Mouse (Mus musculus): ENCODE measurements around the gene Tmem151b. TPM values are rescaled to one million over a fixed set of nuclear protein-coding genes. Genes with fewer than 3 reads are reported as not detected.

Tmem151b gene
- polyA plus RNA-seq, 1 experiment from 2014 or later = 1.9 TPM

DNA sequence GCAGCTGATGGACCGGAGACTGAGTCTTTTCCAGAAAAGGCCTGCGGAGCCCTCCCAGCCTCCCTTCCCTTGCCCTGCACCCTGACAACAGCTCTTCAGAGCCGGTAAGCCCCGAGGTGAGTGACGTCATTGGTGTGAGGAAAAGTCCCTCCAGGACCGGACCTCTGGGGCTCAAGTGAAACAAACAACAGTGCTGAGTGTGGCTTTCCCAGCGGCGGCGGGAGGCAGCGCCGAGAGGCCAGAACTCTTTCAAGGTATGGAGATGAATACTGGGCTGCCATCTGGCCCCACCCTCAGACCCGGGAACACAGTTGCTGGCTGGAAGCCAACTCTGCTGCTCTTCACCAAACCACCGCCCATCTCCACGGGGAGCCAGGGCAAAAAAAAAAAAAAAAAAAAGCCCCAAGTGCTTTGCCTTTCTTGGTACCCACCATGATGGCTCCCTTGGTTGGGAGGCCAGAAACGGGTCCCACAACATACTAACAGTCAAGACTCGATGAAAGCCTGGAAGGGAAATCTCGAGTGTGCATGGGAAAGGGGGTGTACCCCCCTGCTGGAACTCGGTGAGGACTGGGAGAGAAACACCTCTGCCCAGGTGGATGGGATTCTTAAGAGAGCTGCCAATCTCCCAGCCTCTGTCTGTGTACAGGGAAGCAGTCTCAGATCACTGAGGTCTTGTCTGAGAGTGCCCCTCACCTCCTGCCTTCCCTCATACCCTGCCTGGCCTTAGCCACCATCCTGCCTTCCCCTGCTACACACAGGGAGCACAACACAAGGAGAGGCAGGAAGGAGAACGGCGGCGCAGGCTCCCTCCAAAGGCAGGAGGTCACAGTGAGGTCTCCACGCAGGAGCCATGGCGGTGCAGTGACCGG lies 5.2 kb downstream of the Tmem151b start:
- peak overlapping the region; percentile 31 for H3K4me3 ChIP-seq (ENCODE audit: low read length)
- 10% methylated on average over 24 of the region's 24 CpGs for WGBS
- no peak overlapping the region for H3K9ac ChIP-seq (ENCODE audit: low read length)
- peaks cover 10% of the 10 kb centered on the region for H3K4me1 ChIP-seq (ENCODE audit: control insufficient read depth, insufficient read depth, low read length)
- H3K27ac ChIP-seq (ENCODE audit: low read length) = no peak overlapping the region
- no peak for ATAC-seq (replicated peaks; ENCODE audit: extremely low read depth, insufficient read depth, low FRiP score)
- H3K9me3 ChIP-seq (replicated peaks; ENCODE audit: control insufficient read depth, low read length) = no peaks in the 10 kb centered on the region
- peaks cover 91% of the 10 kb centered on the region for H3K27me3 ChIP-seq (ENCODE audit: control insufficient read depth, insufficient read depth, low read length)
- no peaks in the 10 kb centered on the region for H3K36me3 ChIP-seq (ENCODE audit: control insufficient read depth, insufficient read depth)
- peak overlapping the region; percentile 59 for H3K4me2 ChIP-seq (ENCODE audit: low read depth, low read length)

DNA sequence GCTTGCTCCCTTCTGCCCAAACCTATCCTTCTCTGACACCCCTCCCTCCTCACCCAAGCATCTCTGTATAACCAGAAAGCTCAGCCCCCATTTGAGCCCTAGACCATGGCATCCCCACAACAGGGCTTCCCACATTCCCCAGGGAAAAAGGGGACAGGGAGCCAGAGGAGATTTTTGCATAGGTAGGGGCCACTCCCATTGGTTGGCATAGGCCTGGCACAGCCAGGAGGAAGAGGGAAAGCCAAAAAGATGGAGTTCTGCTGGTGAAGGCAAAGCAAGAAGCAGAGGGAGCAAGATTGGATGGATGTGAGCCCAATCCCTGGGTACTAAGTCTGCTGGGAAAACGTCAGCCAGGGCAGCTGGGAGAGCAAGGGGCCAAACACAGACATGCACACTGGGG lies 6.4 kb downstream of the Tmem151b start:
- H3K27me3 ChIP-seq (ENCODE audit: control insufficient read depth, insufficient read depth, low read length) = peaks cover 91% of the 10 kb centered on the region
- ATAC-seq (replicated peaks; ENCODE audit: extremely low read depth, insufficient read depth, low FRiP score) = no peak
- H3K27ac ChIP-seq (ENCODE audit: low read length) = no peak overlapping the region
- H3K4me3 ChIP-seq (ENCODE audit: low read length) = no peak overlapping the region
- peaks cover 9% of the 10 kb centered on the region for H3K4me1 ChIP-seq (ENCODE audit: control insufficient read depth, insufficient read depth, low read length)
- no peak overlapping the region for H3K9ac ChIP-seq (ENCODE audit: low read length)
- H3K4me2 ChIP-seq (ENCODE audit: low read depth, low read length) = no peak overlapping the region
- 29% methylated on average over 1 of the region's 1 CpGs for WGBS
- no peaks in the 10 kb centered on the region for H3K36me3 ChIP-seq (ENCODE audit: control insufficient read depth, insufficient read depth)
- no peaks in the 10 kb centered on the region for H3K9me3 ChIP-seq (replicated peaks; ENCODE audit: control insufficient read depth, low read length)

DNA sequence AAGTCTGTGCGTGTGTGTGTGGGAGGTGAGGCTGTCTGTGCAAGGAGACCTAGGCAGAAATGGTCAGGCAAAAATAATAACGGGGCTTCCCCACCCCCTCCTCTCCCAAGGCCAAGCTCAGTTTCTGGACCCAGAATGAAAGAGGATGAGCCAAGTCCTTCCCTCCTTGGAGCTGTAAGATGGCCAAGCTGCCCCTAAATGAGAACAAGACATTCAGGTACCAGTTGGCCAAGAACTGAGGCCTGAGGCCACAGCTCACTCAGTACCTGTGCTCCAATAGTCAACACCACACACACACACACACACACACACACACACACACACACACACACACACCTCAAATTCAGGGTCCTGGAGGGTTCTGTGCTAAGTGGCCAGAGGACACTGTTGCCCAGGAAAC lies 6.8 kb downstream of the Tmem151b start:
- Histone ChIP-seq H3K27ac (ENCODE audit: low read length) (no peak overlapping the region), H3K27me3 (ENCODE audit: control insufficient read depth, insufficient read depth, low read length) (peaks cover 90% of the 10 kb centered on the region), H3K36me3 (ENCODE audit: control insufficient read depth, insufficient read depth) (no peaks in the 10 kb centered on the region), H3K9me3 (replicated peaks; ENCODE audit: control insufficient read depth, low read length) (no peaks in the 10 kb centered on the region), H3K9ac (ENCODE audit: low read length) (no peak overlapping the region), H3K4me3 (ENCODE audit: low read length) (no peak overlapping the region), H3K4me1 (ENCODE audit: control insufficient read depth, insufficient read depth, low read length) (peaks cover 9% of the 10 kb centered on the region), H3K4me2 (ENCODE audit: low read depth, low read length) (no peak overlapping the region)
- WGBS = 67% methylated on average over 2 of the region's 2 CpGs
- ATAC-seq (replicated peaks; ENCODE audit: extremely low read depth, insufficient read depth, low FRiP score) = no peak

DNA sequence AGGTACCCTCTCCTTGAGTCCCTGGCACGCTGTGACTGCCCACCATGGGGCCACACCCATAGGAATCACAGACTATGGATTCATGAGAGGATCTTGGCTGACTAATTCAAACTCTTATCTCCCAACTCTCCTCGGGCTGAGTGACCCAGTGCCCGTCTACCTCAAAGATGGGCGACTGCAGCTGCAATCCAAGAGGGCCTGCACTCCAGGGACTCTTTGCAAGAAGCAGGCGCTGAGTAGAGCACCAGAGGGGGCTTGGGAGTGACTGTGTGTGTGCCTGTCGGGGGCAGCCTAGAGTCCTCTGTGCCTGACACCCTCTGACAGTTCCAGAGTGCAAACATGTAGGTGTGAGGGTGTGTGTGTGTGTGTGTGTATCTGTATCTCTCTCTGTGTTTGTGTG lies 7.3 kb downstream of the Tmem151b start:
- no peak for ATAC-seq (replicated peaks; ENCODE audit: extremely low read depth, insufficient read depth, low FRiP score)

GRCm38 (mm10) chr17:45539664-45540063 lies 9.8 kb downstream of the Tmem151b start:
- Histone ChIP-seq H3K4me1 (ENCODE audit: control insufficient read depth, insufficient read depth, low read length) (peaks cover under 1% of the 10 kb centered on the region; the same call in 1 of the 2 replicates), H3K9me3 (replicated peaks; ENCODE audit: control insufficient read depth, low read length) (no peaks in the 10 kb centered on the region), H3K9ac (ENCODE audit: low read length) (no peak overlapping the region), H3K4me3 (ENCODE audit: low read length) (no peak overlapping the region), H3K27me3 (ENCODE audit: control insufficient read depth, insufficient read depth, low read length) (peaks cover 85% of the 10 kb centered on the region), H3K4me2 (ENCODE audit: low read depth, low read length) (no peak overlapping the region), H3K27ac (ENCODE audit: low read length) (no peak overlapping the region), H3K36me3 (ENCODE audit: control insufficient read depth, insufficient read depth) (no peaks in the 10 kb centered on the region)
- WGBS = 60% methylated on average over 21 of the region's 21 CpGs
- ATAC-seq (replicated peaks; ENCODE audit: extremely low read depth, insufficient read depth, low FRiP score) = no peak

More for the DNA sequence above, 7.3 kb downstream of the Tmem151b start:
- Histone ChIP-seq H3K27me3 (ENCODE audit: control insufficient read depth, insufficient read depth, low read length) (peaks cover 87% of the 10 kb centered on the region), H3K9ac (ENCODE audit: low read length) (no peak overlapping the region), H3K4me1 (ENCODE audit: control insufficient read depth, insufficient read depth, low read length) (peaks cover 9% of the 10 kb centered on the region), H3K36me3 (ENCODE audit: control insufficient read depth, insufficient read depth) (no peaks in the 10 kb centered on the region), H3K27ac (ENCODE audit: low read length) (no peak overlapping the region), H3K4me3 (ENCODE audit: low read length) (no peak overlapping the region), H3K4me2 (ENCODE audit: low read depth, low read length) (no peak overlapping the region), H3K9me3 (replicated peaks; ENCODE audit: control insufficient read depth, low read length) (no peaks in the 10 kb centered on the region)
- 26% methylated on average over 6 of the region's 6 CpGs for WGBS

DNA sequence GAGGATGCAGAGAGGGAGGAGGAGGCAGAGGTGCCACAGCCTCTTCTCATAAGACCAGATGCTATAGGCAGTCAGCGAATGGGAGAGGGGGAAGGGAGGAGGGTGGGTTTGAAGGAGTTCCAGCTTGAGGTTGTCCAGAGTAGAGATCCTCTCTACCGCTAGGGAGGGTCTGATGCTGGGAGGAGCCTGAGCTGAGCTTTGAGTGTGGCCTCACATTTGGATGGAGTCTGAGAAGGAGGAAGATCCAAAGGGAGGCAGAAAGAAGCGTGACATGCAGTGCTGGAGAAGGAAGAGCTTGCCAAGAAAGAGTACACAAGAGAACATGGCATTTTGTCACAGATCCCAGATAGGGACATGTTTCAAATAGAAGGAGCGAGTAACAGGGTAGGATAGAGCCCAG lies 11.1 kb downstream of the Tmem151b start:
- Histone ChIP-seq H3K4me2 (ENCODE audit: low read depth, low read length) (no peak overlapping the region), H3K9ac (ENCODE audit: low read length) (no peak overlapping the region), H3K27me3 (ENCODE audit: control insufficient read depth, insufficient read depth, low read length) (peaks cover 79% of the 10 kb centered on the region), H3K36me3 (ENCODE audit: control insufficient read depth, insufficient read depth) (no peaks in the 10 kb centered on the region), H3K4me3 (ENCODE audit: low read length) (no peak overlapping the region), H3K27ac (ENCODE audit: low read length) (no peak overlapping the region), H3K4me1 (ENCODE audit: control insufficient read depth, insufficient read depth, low read length) (no peaks in the 10 kb centered on the region), H3K9me3 (replicated peaks; ENCODE audit: control insufficient read depth, low read length) (no peaks in the 10 kb centered on the region)
- ATAC-seq (replicated peaks; ENCODE audit: extremely low read depth, insufficient read depth, low FRiP score) = no peak
- 48% methylated on average over 4 of the region's 4 CpGs for WGBS

DNA sequence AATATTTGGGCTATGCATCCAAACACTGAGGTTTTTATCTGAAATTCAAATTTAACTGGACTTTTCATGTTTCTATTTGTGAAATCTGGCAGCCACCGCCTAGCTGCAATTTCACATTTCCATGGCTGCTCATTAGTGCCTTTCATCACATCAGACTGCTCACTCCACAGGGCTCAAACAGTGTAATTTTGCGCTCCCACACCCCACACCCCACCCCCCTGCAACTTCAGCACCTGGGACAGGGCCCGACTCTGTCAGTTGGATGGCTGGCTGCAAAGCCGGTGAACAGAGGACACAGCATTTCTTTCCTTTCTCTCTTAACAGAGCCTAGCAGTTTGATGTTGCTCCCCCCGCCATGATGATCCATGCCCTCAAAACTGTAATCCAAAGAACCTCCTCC lies 13.2 kb downstream of the Tmem151b start:
- WGBS = 11% methylated on average over 5 of the region's 5 CpGs
- Histone ChIP-seq H3K4me2 (ENCODE audit: low read depth, low read length) (no peak overlapping the region), H3K9ac (ENCODE audit: low read length) (no peak overlapping the region), H3K9me3 (replicated peaks; ENCODE audit: control insufficient read depth, low read length) (no peaks in the 10 kb centered on the region), H3K4me3 (ENCODE audit: low read length) (no peak overlapping the region), H3K27ac (ENCODE audit: low read length) (no peak overlapping the region), H3K36me3 (ENCODE audit: control insufficient read depth, insufficient read depth) (no peaks in the 10 kb centered on the region), H3K27me3 (ENCODE audit: control insufficient read depth, insufficient read depth, low read length) (peaks cover 75% of the 10 kb centered on the region), H3K4me1 (ENCODE audit: control insufficient read depth, insufficient read depth, low read length) (no peaks in the 10 kb centered on the region)
- no peak for ATAC-seq (replicated peaks; ENCODE audit: extremely low read depth, insufficient read depth, low FRiP score)

- no peak overlapping the region for H3K4me2 ChIP-seq (ENCODE audit: low read depth, low read length)
- H3K27me3 ChIP-seq (ENCODE audit: control insufficient read depth, insufficient read depth, low read length) = peaks cover 59% of the 10 kb centered on the region
- no peaks in the 10 kb centered on the region for H3K36me3 ChIP-seq (ENCODE audit: control insufficient read depth, insufficient read depth)
- no peak for ATAC-seq (replicated peaks; ENCODE audit: extremely low read depth, insufficient read depth, low FRiP score)
- H3K9me3 ChIP-seq (replicated peaks; ENCODE audit: control insufficient read depth, low read length) = no peaks in the 10 kb centered on the region
- 40% methylated on average over 15 of the region's 15 CpGs for WGBS
- H3K27ac ChIP-seq (ENCODE audit: low read length) = no peak overlapping the region
- H3K4me3 ChIP-seq (ENCODE audit: low read length) = no peak overlapping the region
- H3K9ac ChIP-seq (ENCODE audit: low read length) = no peak overlapping the region
- no peaks in the 10 kb centered on the region for H3K4me1 ChIP-seq (ENCODE audit: control insufficient read depth, insufficient read depth, low read length)
These were observed 16.6 kb downstream of the Tmem151b start for GRCm38 (mm10) chr17:45532896-45533295.

DNA sequence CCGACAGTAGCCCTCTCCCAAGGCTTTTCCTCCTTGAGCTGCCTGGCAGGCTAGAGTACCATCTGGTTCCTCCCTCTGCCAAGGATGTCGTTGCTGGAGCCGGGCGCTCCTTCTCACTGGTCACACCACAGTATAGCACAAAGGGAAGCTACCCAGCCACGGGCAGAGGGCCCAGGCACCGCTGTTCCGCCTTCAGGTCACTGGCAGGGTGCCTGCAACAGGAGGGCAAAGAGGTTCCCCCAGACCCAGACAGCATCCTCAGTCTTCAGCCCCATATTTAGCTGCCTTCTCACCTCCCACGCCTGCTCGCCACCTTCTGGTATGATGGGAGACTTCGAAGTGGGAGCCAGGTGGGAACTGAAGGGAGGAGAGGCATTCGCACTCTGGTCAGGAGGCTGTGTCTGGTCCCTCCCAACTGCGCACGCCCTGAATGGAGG lies 19.1 kb downstream of the Tmem151b start:
- Histone ChIP-seq H3K27me3 (ENCODE audit: control insufficient read depth, insufficient read depth, low read length) (peaks cover 40% of the 10 kb centered on the region), H3K9ac (ENCODE audit: low read length) (no peak overlapping the region)
- 40% methylated on average over 10 of the region's 13 CpGs for WGBS

More for the DNA sequence above, 19.1 kb downstream of the Tmem151b start:
- Histone ChIP-seq H3K9me3 (replicated peaks; ENCODE audit: control insufficient read depth, low read length) (no peaks in the 10 kb centered on the region), H3K4me2 (ENCODE audit: low read depth, low read length) (no peak overlapping the region), H3K4me3 (ENCODE audit: low read length) (no peak overlapping the region), H3K27ac (ENCODE audit: low read length) (no peak overlapping the region), H3K36me3 (ENCODE audit: control insufficient read depth, insufficient read depth) (no peaks in the 10 kb centered on the region), H3K4me1 (ENCODE audit: control insufficient read depth, insufficient read depth, low read length) (no peaks in the 10 kb centered on the region)
- ATAC-seq (replicated peaks; ENCODE audit: extremely low read depth, insufficient read depth, low FRiP score) = no peak
